Mouse (Mus musculus): Measurements from ENCODE around the gene Plxna4. TPM values are rescaled to one million over a fixed set of nuclear protein-coding genes. Genes with fewer than 3 reads are reported as not detected.

The Plxna4 gene
- total RNA-seq, 1 experiment = 0.98 TPM

DNA sequence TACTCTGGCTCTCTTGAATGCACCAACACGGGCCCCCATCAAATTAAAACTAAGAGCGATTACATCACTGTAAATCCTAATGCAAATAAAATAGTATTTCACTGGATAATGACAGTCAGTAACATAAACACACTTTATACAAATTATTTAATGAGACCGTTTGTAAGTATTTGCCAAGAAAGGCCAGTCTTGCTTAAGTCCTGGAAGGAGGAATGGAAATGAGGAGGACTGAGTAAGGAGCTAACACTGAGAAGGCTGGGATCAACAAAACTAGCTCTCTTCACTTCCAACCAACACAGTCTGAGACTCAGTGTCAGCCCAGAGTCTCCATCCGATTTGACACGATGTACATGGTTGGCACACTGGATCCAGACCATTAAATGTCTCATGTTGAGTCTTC is 16.5 kb downstream of the Plxna4 start:
- no peak overlapping the region for H3K9ac ChIP-seq (ENCODE audit: insufficient read depth, low read depth, low read length, poor library complexity, severe bottlenecking)
- no peaks in the 10 kb centered on the region for H3K9me3 ChIP-seq (ENCODE audit: control insufficient read depth, insufficient read depth, low read depth, low read length)
- no peak for DNase-seq (ENCODE audit: low read depth, low spot score)
- no peaks in the 10 kb centered on the region for H3K4me1 ChIP-seq (ENCODE audit: control insufficient read depth in 2 of 2, insufficient read depth in 2 of 2, low read length in 2 of 2, poor library complexity in 1 of 2)
- no peak overlapping the region for H3K27ac ChIP-seq (ENCODE audit: insufficient read depth, low read depth, low read length, poor library complexity, severe bottlenecking)
- in situ Hi-C loops (cut with MboI; ENCODE audit: low sequenced_read_pairs in 2 of 2, unreplicated experiment in 2 of 2) = no loop called here
- TF ChIP-seq MAFK (IDR thresholded peaks at IDR 0.05; ENCODE audit: insufficient read depth, low read depth, low read length) (no peak), ZC3H11A (IDR thresholded peaks at IDR 0.05; ENCODE audit: borderline replicate concordance, low read depth, low read length) (no peak), ZNF384 (IDR thresholded peaks at IDR 0.05; ENCODE audit: low read depth, low read length) (no peak), HCFC1 (IDR thresholded peaks at IDR 0.05; ENCODE audit: borderline replicate concordance, insufficient read depth, low read length) (no peak), CHD2 (IDR thresholded peaks at IDR 0.05; ENCODE audit: low read depth, low read length) (no peak)
- H3K36me3 ChIP-seq (ENCODE audit: control insufficient read depth, insufficient read depth, low read length, poor library complexity, severe bottlenecking) = no peaks in the 10 kb centered on the region
- H3K4me3 ChIP-seq (ENCODE audit: insufficient read depth in 1 of 2, low read depth in 1 of 2, low read length in 2 of 2, poor library complexity in 1 of 2, severe bottlenecking in 1 of 2) = no peak overlapping the region

DNA sequence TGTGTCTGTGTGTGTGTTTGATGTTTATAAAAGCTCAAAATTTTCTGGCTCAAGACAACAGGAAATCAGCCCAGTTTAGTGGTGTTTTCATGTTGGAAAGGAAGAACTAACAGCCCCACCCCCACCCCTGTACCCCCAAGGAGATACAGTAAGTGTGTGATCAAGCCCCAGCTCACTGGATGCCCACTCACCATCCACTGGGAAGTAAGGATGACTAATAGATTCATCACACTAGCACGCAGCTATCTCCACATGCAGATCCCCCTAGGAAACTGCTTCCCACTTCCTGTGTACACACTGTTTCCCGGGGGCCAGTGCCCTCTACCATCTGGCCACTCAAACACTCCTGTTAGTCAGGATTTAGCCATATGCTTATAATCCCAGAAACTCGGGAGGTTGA is 17.5 kb downstream of the Plxna4 start:
- no peak for DNase-seq (ENCODE audit: low read depth, low spot score)
- Histone ChIP-seq H3K9ac (ENCODE audit: insufficient read depth, low read depth, low read length, poor library complexity, severe bottlenecking) (no peak overlapping the region), H3K4me1 (ENCODE audit: control insufficient read depth in 2 of 2, insufficient read depth in 2 of 2, low read length in 2 of 2, poor library complexity in 1 of 2) (no peaks in the 10 kb centered on the region), H3K4me3 (ENCODE audit: insufficient read depth in 1 of 2, low read depth in 1 of 2, low read length in 2 of 2, poor library complexity in 1 of 2, severe bottlenecking in 1 of 2) (no peak overlapping the region), H3K36me3 (ENCODE audit: control insufficient read depth, insufficient read depth, low read length, poor library complexity, severe bottlenecking) (no peaks in the 10 kb centered on the region), H3K9me3 (ENCODE audit: control insufficient read depth, insufficient read depth, low read depth, low read length) (no peaks in the 10 kb centered on the region), H3K27ac (ENCODE audit: insufficient read depth, low read depth, low read length, poor library complexity, severe bottlenecking) (no peak overlapping the region)
- TF ChIP-seq HCFC1 (IDR thresholded peaks at IDR 0.05; ENCODE audit: borderline replicate concordance, insufficient read depth, low read length) (no peak), ZC3H11A (IDR thresholded peaks at IDR 0.05; ENCODE audit: borderline replicate concordance, low read depth, low read length) (no peak), ZNF384 (IDR thresholded peaks at IDR 0.05; ENCODE audit: low read depth, low read length) (no peak), CHD2 (IDR thresholded peaks at IDR 0.05; ENCODE audit: low read depth, low read length) (no peak), MAFK (IDR thresholded peaks at IDR 0.05; ENCODE audit: insufficient read depth, low read depth, low read length) (no peak)
- in situ Hi-C loops (cut with MboI; ENCODE audit: low sequenced_read_pairs in 2 of 2, unreplicated experiment in 2 of 2) = no loop called here

- in situ Hi-C loops (cut with MboI; ENCODE audit: low sequenced_read_pairs in 2 of 2, unreplicated experiment in 2 of 2) = no loop called here
- H3K36me3 ChIP-seq (ENCODE audit: control insufficient read depth, insufficient read depth, low read length, poor library complexity, severe bottlenecking) = no peaks in the 10 kb centered on the region
- H3K4me1 ChIP-seq (ENCODE audit: control insufficient read depth in 2 of 2, insufficient read depth in 2 of 2, low read length in 2 of 2, poor library complexity in 1 of 2) = no peaks in the 10 kb centered on the region
- no peak overlapping the region for H3K27ac ChIP-seq (ENCODE audit: insufficient read depth, low read depth, low read length, poor library complexity, severe bottlenecking)
- TF ChIP-seq CHD2 (IDR thresholded peaks at IDR 0.05; ENCODE audit: low read depth, low read length) (no peak), ZNF384 (IDR thresholded peaks at IDR 0.05; ENCODE audit: low read depth, low read length) (no peak), ZC3H11A (IDR thresholded peaks at IDR 0.05; ENCODE audit: borderline replicate concordance, low read depth, low read length) (no peak), HCFC1 (IDR thresholded peaks at IDR 0.05; ENCODE audit: borderline replicate concordance, insufficient read depth, low read length) (no peak), MAFK (IDR thresholded peaks at IDR 0.05; ENCODE audit: insufficient read depth, low read depth, low read length) (no peak)
- no peak overlapping the region for H3K4me3 ChIP-seq (ENCODE audit: insufficient read depth in 1 of 2, low read depth in 1 of 2, low read length in 2 of 2, poor library complexity in 1 of 2, severe bottlenecking in 1 of 2)
- no peak overlapping the region for H3K9ac ChIP-seq (ENCODE audit: insufficient read depth, low read depth, low read length, poor library complexity, severe bottlenecking)
- DNase-seq (ENCODE audit: low read depth, low spot score) = no peak
- no peaks in the 10 kb centered on the region for H3K9me3 ChIP-seq (ENCODE audit: control insufficient read depth, insufficient read depth, low read depth, low read length)
Measured at GRCm38 (mm10) chr6:32569919-32570318, 18.1 kb downstream of the Plxna4 start.

DNA sequence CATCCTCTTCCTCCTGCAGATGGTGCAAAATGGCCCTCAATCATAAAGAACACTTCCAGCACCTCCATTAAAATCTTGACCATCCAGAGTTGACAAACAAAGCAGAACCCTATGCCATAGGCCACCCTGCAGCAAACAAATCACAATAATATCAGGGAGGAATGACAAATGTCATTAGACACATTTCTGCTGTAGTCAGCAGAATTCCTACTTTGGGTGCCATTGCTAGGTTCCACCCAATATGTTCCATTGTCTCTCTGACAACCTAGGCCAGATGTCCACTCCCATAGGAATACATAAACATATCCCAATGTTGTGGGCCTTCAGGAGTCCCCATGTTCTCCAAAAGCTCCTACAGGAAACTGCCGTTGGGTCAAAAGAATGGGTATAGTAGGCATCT is 41.1 kb downstream of the Plxna4 start:
- H3K36me3 ChIP-seq (ENCODE audit: control insufficient read depth, insufficient read depth, low read length, poor library complexity, severe bottlenecking) = no peaks in the 10 kb centered on the region
- in situ Hi-C loops (cut with MboI; ENCODE audit: low sequenced_read_pairs in 2 of 2, unreplicated experiment in 2 of 2) = no loop called here
- no peak for DNase-seq (ENCODE audit: low read depth, low spot score)
- H3K4me1 ChIP-seq (ENCODE audit: control insufficient read depth in 2 of 2, insufficient read depth in 2 of 2, low read length in 2 of 2, poor library complexity in 1 of 2) = no peaks in the 10 kb centered on the region
- H3K4me3 ChIP-seq (ENCODE audit: insufficient read depth in 1 of 2, low read depth in 1 of 2, low read length in 2 of 2, poor library complexity in 1 of 2, severe bottlenecking in 1 of 2) = no peak overlapping the region
- H3K9me3 ChIP-seq (ENCODE audit: control insufficient read depth, insufficient read depth, low read depth, low read length) = no peaks in the 10 kb centered on the region
- TF ChIP-seq ZNF384 (IDR thresholded peaks at IDR 0.05; ENCODE audit: low read depth, low read length) (no peak), MAFK (IDR thresholded peaks at IDR 0.05; ENCODE audit: insufficient read depth, low read depth, low read length) (peak; percentile 73)
- no peak overlapping the region for H3K9ac ChIP-seq (ENCODE audit: insufficient read depth, low read depth, low read length, poor library complexity, severe bottlenecking)
- no peak overlapping the region for H3K27ac ChIP-seq (ENCODE audit: insufficient read depth, low read depth, low read length, poor library complexity, severe bottlenecking)

- Histone ChIP-seq H3K4me3 (ENCODE audit: insufficient read depth in 1 of 2, low read depth in 1 of 2, low read length in 2 of 2, poor library complexity in 1 of 2, severe bottlenecking in 1 of 2) (no peak overlapping the region), H3K27ac (ENCODE audit: insufficient read depth, low read depth, low read length, poor library complexity, severe bottlenecking) (no peak overlapping the region), H3K4me1 (ENCODE audit: control insufficient read depth in 2 of 2, insufficient read depth in 2 of 2, low read length in 2 of 2, poor library complexity in 1 of 2) (no peaks in the 10 kb centered on the region), H3K36me3 (ENCODE audit: control insufficient read depth, insufficient read depth, low read length, poor library complexity, severe bottlenecking) (no peaks in the 10 kb centered on the region), H3K9me3 (ENCODE audit: control insufficient read depth, insufficient read depth, low read depth, low read length) (no peaks in the 10 kb centered on the region), H3K9ac (ENCODE audit: insufficient read depth, low read depth, low read length, poor library complexity, severe bottlenecking) (no peak overlapping the region)
- DNase-seq (ENCODE audit: low read depth, low spot score) = no peak
- TF ChIP-seq ZC3H11A (IDR thresholded peaks at IDR 0.05; ENCODE audit: borderline replicate concordance, low read depth, low read length) (no peak), MAFK (IDR thresholded peaks at IDR 0.05; ENCODE audit: insufficient read depth, low read depth, low read length) (no peak), CHD2 (IDR thresholded peaks at IDR 0.05; ENCODE audit: low read depth, low read length) (no peak), ZNF384 (IDR thresholded peaks at IDR 0.05; ENCODE audit: low read depth, low read length) (no peak), HCFC1 (IDR thresholded peaks at IDR 0.05; ENCODE audit: borderline replicate concordance, insufficient read depth, low read length) (no peak)
- in situ Hi-C loops (cut with MboI; ENCODE audit: low sequenced_read_pairs in 2 of 2, unreplicated experiment in 2 of 2) = no loop called here
Measured at GRCm38 (mm10) chr6:32544021-32544420, 44.0 kb downstream of the Plxna4 start.

Measured in ES-E14 (cell line).